Mouse (Mus musculus): ENCODE results near the gene Ube2k. TPM values are rescaled to one million over a fixed set of nuclear protein-coding genes. Genes with fewer than 3 reads are reported as not detected.

Ube2k gene
- polyA plus RNA-seq, 1 experiment from 2014 or later: 156 TPM

Other genes with a start within 250 kb of the Ube2k start
- 28.4 to 36.3 TPM (median 35.4 TPM) in 3 replicates for gene Rfc1, start 201.6 kb upstream of the Ube2k start, polyA plus RNA-seq (2018)
- gene Klb, start 188.9 kb upstream of the Ube2k start, polyA plus RNA-seq (2018): not detected in 3 replicates
- gene Rpl9, start 145.8 kb upstream of the Ube2k start, polyA plus RNA-seq (2018): 415 to 1,286 TPM (median 1,137 TPM) in 3 replicates
- 20.7 to 35.1 TPM (median 21.1 TPM) in 3 replicates for gene Lias, start 145.7 kb upstream of the Ube2k start, polyA plus RNA-seq (2018)
- gene Ugdh, start 101.3 kb upstream of the Ube2k start, polyA plus RNA-seq (2018): 29.7 to 103 TPM (median 53.7 TPM) in 3 replicates
- not detected in 3 replicates for gene Gm43552, start 44.4 kb upstream of the Ube2k start, polyA plus RNA-seq (2018)
- 67.2 to 135 TPM (median 99.0 TPM) in 3 replicates for gene Smim14, start within 50 bp of the Ube2k start, polyA plus RNA-seq (2018)
- 38.5 to 63.2 TPM (median 51.3 TPM) in 3 replicates for gene Pds5a, start 161.0 kb downstream of the Ube2k start, polyA plus RNA-seq (2018)
- 5.2 to 7.6 TPM (median 5.6 TPM) in 3 replicates for gene N4bp2, start 226.3 kb downstream of the Ube2k start, polyA plus RNA-seq (2018)